Mouse (Mus musculus) olfactory bulb, adult 2 months (tissue): ENCODE data around the gene Ass1.

Experiments used
- CTCF ChIP-seq: fragments of 200-500 bp; IDR thresholded peaks from 2 replicates; pipeline ENCODE4 v1.5.1; 2012; ENCODE audit warnings: low read depth, mild to moderate bottlenecking, low read length, moderate library complexity; ENCODE audit not compliant: insufficient read depth
- POLR2A ChIP-seq: fragments of 200-500 bp; IDR thresholded peaks from 2 replicates; pipeline ENCODE4 v1.6.1; 2012; ENCODE audit warnings: mild to moderate bottlenecking, low read depth, low read length, moderate library complexity; ENCODE audit not compliant: insufficient read depth

DNA sequence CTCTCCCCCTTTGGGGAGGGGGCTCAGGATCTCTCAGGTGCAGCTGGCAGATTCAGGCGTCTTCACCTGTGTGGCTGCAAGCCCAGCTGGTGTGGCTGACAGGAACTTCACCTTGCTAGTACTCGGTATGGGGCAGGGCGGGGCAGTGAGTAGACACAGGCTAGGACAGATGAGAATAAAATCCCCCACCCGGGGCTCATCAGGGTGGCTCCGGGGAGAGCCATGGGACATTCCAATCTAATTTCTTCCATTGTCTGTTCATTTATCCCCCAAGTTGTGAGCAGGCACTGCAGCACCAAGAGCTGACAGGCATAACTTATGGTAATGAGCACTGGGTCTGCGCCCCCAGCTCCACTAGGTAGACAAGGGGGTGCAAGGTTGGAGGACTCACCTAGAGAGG is 47.4 kb upstream of the Ass1 start:
- TF ChIP-seq CTCF (no peak), POLR2A (no peak)
